Mouse (Mus musculus) forebrain, embryonic 12.5 days (tissue): ENCODE data around the gene Oas1f. TPM values are rescaled to one million over a fixed set of nuclear protein-coding genes. Genes with fewer than 3 reads are reported as not detected.
"Not testable (repeated sequence)": the region's sequence is repeated elsewhere in the genome, so short reads cannot be mapped to it uniquely, and the experiment has no call there.

Experiments
- ATAC-seq: fragments of 200-750 bp; cut with Nextera tagmentation; 2 replicates; pipeline ENCODE4 v1.8.0; 2017; ENCODE audit warnings: moderate TSS enrichment; ENCODE audit not compliant: low FRiP score
- H3K27ac ChIP-seq: fragments of 300-500 bp; sonication (generic); 2 replicates; pipeline ENCODE4 v1.5.1; 2016; ENCODE audit warnings: mild to moderate bottlenecking
- H3K27me3 ChIP-seq: fragments of 300-500 bp; sonication (generic); 2 replicates; pipeline ENCODE4 v1.6.1; 2016; ENCODE audit warnings: mild to moderate bottlenecking
- H3K36me3 ChIP-seq: fragments of 300-500 bp; sonication (generic); replicated peaks from 2 replicates; pipeline ENCODE4 v1.6.1; 2016; ENCODE audit warnings: mild to moderate bottlenecking
- H3K4me1 ChIP-seq: fragments of 300-500 bp; sonication (generic); 2 replicates; pipeline ENCODE4 v1.6.1; 2016
- H3K4me2 ChIP-seq: fragments of 300-500 bp; sonication (generic); 2 replicates; pipeline ENCODE4 v1.6.1; 2016; ENCODE audit warnings: mild to moderate bottlenecking, moderate library complexity
- H3K4me3 ChIP-seq: fragments of 300-500 bp; sonication (generic); replicated peaks from 2 replicates; pipeline ENCODE4 v1.5.1; 2016; ENCODE audit warnings: mild to moderate bottlenecking
- H3K9ac ChIP-seq: fragments of 300-500 bp; sonication (generic); 2 replicates; pipeline ENCODE4 v1.6.1; 2016; ENCODE audit warnings: mild to moderate bottlenecking
- H3K9me3 ChIP-seq: fragments of 300-500 bp; sonication (generic); 2 replicates; pipeline ENCODE4 v1.6.1; 2016
- WGBS: fragments of 180-500 bp; shearing (Covaris S2); methylation state at CpG from one replicate; pipeline ENCODE4 v1.1.7; 2016; 5-methylcytosine and 5-hydroxymethylcytosine counted together
- polyA plus RNA-seq: library from polyadenylated mRNA; unstranded; fragments of >200 nt; fragmentation: Nextera tagmentation; extraction: Ambion mirVana; gene quantifications from 2 replicates; pipeline ENCODE4 v1.2.1, GENCODE M21; 2016

Oas1f gene
- polyA plus RNA-seq, 1 experiment from 2014 or later, result not detected

GRCm38 (mm10) chr5:120878803-120879202, 31.6 kb downstream of the Oas1f start:
- H3K9ac ChIP-seq, ATAC-seq, H3K9me3 ChIP-seq, H3K4me2 ChIP-seq, H3K27me3 ChIP-seq, H3K27ac ChIP-seq, H3K4me1 ChIP-seq, H3K4me3 ChIP-seq, H3K36me3 ChIP-seq: not testable (repeated sequence)
- WGBS, result 77% methylated on average over 2 of the region's 2 CpGs

DNA sequence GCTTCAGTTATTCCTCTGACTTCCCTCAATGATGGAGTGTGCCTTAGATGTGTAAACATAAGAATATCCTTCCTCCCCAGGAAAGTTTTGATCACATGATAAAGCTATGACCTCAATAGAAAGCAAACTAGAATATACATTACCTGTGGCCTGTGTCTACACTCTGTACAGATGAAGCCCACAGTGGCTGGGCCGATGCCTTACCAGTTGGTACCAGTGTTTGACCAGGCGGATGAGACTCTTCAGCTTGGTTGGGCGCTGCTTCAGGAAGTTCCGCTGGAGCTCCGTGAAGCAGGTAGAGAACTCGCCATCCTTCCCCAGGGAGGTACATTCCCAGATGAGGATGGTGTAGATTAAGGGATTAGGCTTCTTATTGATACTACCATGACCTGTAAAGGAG, 34.5 kb downstream of the Oas1f start:
- not testable (repeated sequence) for H3K9ac ChIP-seq, H3K27ac ChIP-seq, H3K9me3 ChIP-seq, H3K27me3 ChIP-seq, H3K4me3 ChIP-seq, H3K4me1 ChIP-seq, ATAC-seq, H3K4me2 ChIP-seq, H3K36me3 ChIP-seq
- WGBS, result 95% methylated on average over 6 of the region's 6 CpGs

- not testable (repeated sequence) for H3K9me3 ChIP-seq
- WGBS, result 38% methylated on average over 6 of the region's 9 CpGs
These were observed 40.2 kb downstream of the Oas1f start, which contains the start of gene Oas1g for GRCm38 (mm10) chr5:120887413-120887812. Oas1g (minus strand) TSS chr5:120887613.

GRCm38 (mm10) chr5:120887831-120888230, 40.7 kb downstream of the Oas1f start:
- WGBS, result 64% methylated on average over 6 of the region's 6 CpGs
- Histone ChIP-seq H3K27me3 (no peaks in the 10 kb centered on the region), H3K36me3 (no peaks in the 10 kb centered on the region), H3K4me1 (no peaks in the 10 kb centered on the region), H3K27ac (no peak overlapping the region), H3K4me3 (no peak overlapping the region), H3K4me2 (no peak overlapping the region), H3K9ac (no peak overlapping the region), H3K9me3 (no peaks in the 10 kb centered on the region)
- ATAC-seq, result no peak

More at GRCm38 (mm10) chr5:120887413-120887812, 40.2 kb downstream of the Oas1f start, which contains the start of gene Oas1g:
- H3K36me3 ChIP-seq, H3K9ac ChIP-seq, ATAC-seq, H3K27ac ChIP-seq, H3K4me3 ChIP-seq, H3K4me1 ChIP-seq, H3K27me3 ChIP-seq, H3K4me2 ChIP-seq: not testable (repeated sequence)

DNA sequence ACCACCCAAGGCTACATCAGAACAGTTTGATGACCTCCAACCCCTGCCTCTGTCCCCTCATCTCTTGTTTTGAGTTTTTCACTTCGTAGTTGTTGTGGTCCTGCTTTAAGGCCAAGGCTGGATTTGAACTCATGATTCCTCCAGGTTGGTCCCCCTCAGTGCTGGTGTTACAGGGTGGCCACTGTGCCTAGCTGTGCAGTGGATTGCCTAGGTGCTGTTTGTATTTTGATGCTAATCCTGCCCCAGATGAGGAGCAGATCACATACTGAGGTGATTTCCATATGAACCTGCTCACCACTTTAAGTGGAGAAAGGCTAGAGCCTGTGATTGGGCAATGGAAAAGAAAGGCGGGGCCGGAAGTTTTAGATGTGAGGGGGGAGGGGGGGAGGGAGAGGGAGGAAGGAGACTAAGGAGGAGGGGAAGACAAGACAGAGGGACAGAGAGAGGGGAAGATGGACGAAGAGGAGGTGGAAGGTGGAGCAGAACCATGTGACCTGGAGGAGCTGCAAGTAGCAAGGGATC, 41.2 kb downstream of the Oas1f start:
- not testable (repeated sequence) for H3K36me3 ChIP-seq, H3K4me2 ChIP-seq, H3K9me3 ChIP-seq, H3K9ac ChIP-seq, H3K4me1 ChIP-seq, H3K4me3 ChIP-seq, H3K27ac ChIP-seq, H3K27me3 ChIP-seq, ATAC-seq
- 42% methylated on average over 4 of the region's 4 CpGs for WGBS

- Histone ChIP-seq H3K36me3 (no peaks in the 10 kb centered on the region), H3K9ac (no peak overlapping the region), H3K4me2 (no peak overlapping the region), H3K27ac (no peak overlapping the region), H3K4me1 (0 out of 2 replicates have a peak, but pooled peaks cover under 1% of the 10 kb centered on the region), H3K27me3 (no peaks in the 10 kb centered on the region), H3K4me3 (no peak overlapping the region), H3K9me3 (no peaks in the 10 kb centered on the region)
- no peak for ATAC-seq
- WGBS, result 90% methylated on average over 2 of the region's 2 CpGs
These were observed 42.9 kb downstream of the Oas1f start for GRCm38 (mm10) chr5:120890026-120890425.

DNA sequence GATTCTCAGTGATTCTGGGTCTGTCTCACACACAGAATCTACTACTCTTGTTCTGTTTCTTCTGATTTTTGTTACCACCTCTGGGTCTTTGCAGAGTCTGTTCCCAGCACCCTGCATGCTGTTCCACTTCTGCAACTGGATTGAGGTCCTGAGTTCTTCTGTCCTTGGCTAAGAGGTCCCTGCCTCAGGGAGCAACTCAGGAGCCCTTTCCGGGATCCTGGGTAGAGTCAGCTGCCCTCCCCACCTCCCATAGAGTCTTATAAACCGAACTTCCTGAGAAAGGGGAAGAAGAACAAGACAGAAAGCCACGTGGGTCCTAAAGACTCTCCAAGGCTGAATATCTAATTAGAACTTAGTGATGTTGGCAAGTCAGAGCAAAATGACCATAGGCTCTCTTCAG, 43.8 kb downstream of the Oas1f start:
- Histone ChIP-seq H3K27me3 (no peaks in the 10 kb centered on the region), H3K36me3 (no peaks in the 10 kb centered on the region), H3K4me3 (no peak overlapping the region), H3K9ac (no peak overlapping the region), H3K9me3 (no peaks in the 10 kb centered on the region), H3K27ac (no peak overlapping the region), H3K4me2 (no peak overlapping the region), H3K4me1 (peaks cover 3% of the 10 kb centered on the region; the same call in 1 of the 2 replicates)
- no peak for ATAC-seq
- WGBS, result 62% methylated on average over 3 of the region's 3 CpGs

GRCm38 (mm10) chr5:120891566-120892242, 44.5 kb downstream of the Oas1f start:
- H3K27ac ChIP-seq, H3K4me1 ChIP-seq, H3K4me2 ChIP-seq, ATAC-seq, H3K9me3 ChIP-seq, H3K9ac ChIP-seq, H3K36me3 ChIP-seq, H3K4me3 ChIP-seq, H3K27me3 ChIP-seq: not testable (repeated sequence)
- WGBS, result 84% methylated on average over 2 of the region's 2 CpGs

DNA sequence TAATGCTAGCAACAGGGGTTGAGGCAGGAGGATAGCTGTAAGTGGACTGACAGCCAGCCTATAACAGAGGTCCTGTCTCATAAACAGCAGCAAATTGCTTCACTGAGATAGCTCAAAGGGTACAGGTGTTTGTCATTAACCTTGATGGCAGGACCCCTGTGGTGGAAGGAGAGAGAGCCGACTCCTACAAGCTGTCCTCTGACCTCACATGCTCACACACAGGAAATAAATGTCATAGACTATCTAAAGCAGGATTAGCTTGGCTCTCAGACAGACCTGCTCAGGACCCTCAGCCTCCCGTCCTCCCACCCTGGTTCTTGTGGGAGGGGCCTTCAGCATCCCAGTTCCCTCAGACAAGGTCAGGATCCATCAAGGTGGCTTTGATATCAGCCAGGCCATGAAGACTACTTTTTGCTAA, 45.1 kb downstream of the Oas1f start:
- Histone ChIP-seq H3K4me1 (peaks cover 3% of the 10 kb centered on the region; the same call in 1 of the 2 replicates), H3K4me2 (no peak overlapping the region), H3K9ac (no peak overlapping the region), H3K4me3 (no peak overlapping the region), H3K27ac (no peak overlapping the region), H3K36me3 (no peaks in the 10 kb centered on the region), H3K9me3 (no peaks in the 10 kb centered on the region), H3K27me3 (no peaks in the 10 kb centered on the region)
- WGBS, result 69% methylated on average over 2 of the region's 2 CpGs
- ATAC-seq, result no peak

DNA sequence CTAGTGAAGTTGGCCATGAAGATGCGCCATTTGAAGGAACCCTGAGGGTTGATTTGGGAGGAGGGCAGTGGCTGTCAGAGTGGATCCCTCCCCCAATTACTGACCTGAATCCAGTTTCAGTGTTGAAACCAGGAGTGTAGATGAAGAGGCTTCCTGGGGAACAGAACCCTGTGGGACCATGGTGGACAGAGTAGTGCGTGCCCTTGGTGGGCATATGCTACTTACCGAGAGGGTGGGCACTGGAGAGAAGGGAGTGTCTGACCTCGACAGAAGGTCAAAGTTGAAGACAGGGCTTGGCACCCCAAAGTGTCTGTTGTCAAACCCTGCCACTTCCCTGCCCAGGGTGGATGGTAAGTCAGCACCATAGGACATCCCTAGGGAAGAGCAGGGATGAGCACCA, 46.7 kb downstream of the Oas1f start:
- H3K9ac ChIP-seq, H3K4me1 ChIP-seq, H3K27ac ChIP-seq, ATAC-seq, H3K36me3 ChIP-seq, H3K27me3 ChIP-seq, H3K4me2 ChIP-seq, H3K4me3 ChIP-seq, H3K9me3 ChIP-seq: not testable (repeated sequence)
- WGBS, result 99% methylated on average over 4 of the region's 4 CpGs

- 90% methylated on average over 2 of the region's 2 CpGs for WGBS
- ATAC-seq, H3K36me3 ChIP-seq, H3K27ac ChIP-seq, H3K9ac ChIP-seq, H3K9me3 ChIP-seq, H3K4me2 ChIP-seq, H3K4me1 ChIP-seq, H3K27me3 ChIP-seq, H3K4me3 ChIP-seq: not testable (repeated sequence)
These were observed 47.5 kb downstream of the Oas1f start for GRCm38 (mm10) chr5:120894692-120895091.

- Histone ChIP-seq H3K27me3 (no peaks in the 10 kb centered on the region), H3K27ac (no peak overlapping the region), H3K36me3 (no peaks in the 10 kb centered on the region), H3K9ac (no peak overlapping the region), H3K4me3 (no peak overlapping the region), H3K4me2 (no peak overlapping the region), H3K9me3 (no peaks in the 10 kb centered on the region), H3K4me1 (peaks cover 3% of the 10 kb centered on the region; the same call in 1 of the 2 replicates)
- WGBS, result 86% methylated on average over 11 of the region's 11 CpGs
- no peak for ATAC-seq
These were observed 48.2 kb downstream of the Oas1f start for GRCm38 (mm10) chr5:120895231-120895900.

- H3K4me3 ChIP-seq, result no peak overlapping the region
- H3K27ac ChIP-seq, result no peak overlapping the region
- ATAC-seq, result no peak
- H3K9me3 ChIP-seq, result no peaks in the 10 kb centered on the region
- H3K4me2 ChIP-seq, result no peak overlapping the region
- H3K9ac ChIP-seq, result no peak overlapping the region
- no peaks in the 10 kb centered on the region for H3K27me3 ChIP-seq
- no peaks in the 10 kb centered on the region for H3K36me3 ChIP-seq
- peaks cover 3% of the 10 kb centered on the region; the same call in 1 of the 2 replicates for H3K4me1 ChIP-seq
- WGBS, result 86% methylated on average over 6 of the region's 6 CpGs
These were observed 51.1 kb downstream of the Oas1f start for GRCm38 (mm10) chr5:120898307-120898706.
